Mouse (Mus musculus): Measurements from ENCODE around the gene Gm20388.

GRCm38 (mm10) chr8:121795461-121795860 is 1884.8 kb downstream of the Gm20388 start:
- TF ChIP-seq POLR2A (IDR thresholded peaks at IDR 0.05; ENCODE audit: insufficient read depth, low read depth, low read length) (no peak), CTCF (IDR thresholded peaks at IDR 0.05; ENCODE audit: insufficient read depth, low read depth, low read length) (no peak)

All from olfactory bulb, adult 2 months (tissue).